Mouse (Mus musculus) cerebellum, adult 11 months (tissue): ENCODE measurements around the gene Gm1979.
"Not testable (repeated sequence)": the region's sequence is repeated elsewhere in the genome, so short reads cannot be mapped to it uniquely, and the experiment has no call there.

ENCODE experiments used
- DNase-seq: peaks from one replicate; pipeline ENCODE4 v3.0.0; 2022

Gm1979 gene

GRCm38 (mm10) chr5:26004698-26005097 is at the start of gene Gm1979:
Gene Gm1979, minus strand, starts transcription at chr5:26004798.
- not testable (repeated sequence) for DNase-seq

DNA sequence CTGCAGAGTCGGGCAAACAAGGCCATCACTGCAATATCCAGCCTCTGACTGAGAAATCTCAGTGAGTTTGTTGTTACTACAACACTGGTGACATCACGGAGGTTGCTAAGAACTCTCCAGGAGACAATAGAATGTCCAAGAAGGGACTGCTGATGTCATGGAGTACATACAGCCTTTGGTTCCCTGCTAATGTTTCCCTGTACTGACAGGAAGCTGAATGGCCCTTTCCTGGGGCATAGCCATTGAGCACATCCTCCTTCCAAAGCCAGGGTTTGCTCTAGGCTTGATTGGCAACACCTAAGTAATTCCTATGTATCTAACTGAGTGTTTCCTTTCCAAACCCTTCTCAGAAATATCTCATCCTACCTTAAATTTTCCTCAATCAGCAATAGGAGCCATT is 34.9 kb upstream of the Gm1979 start, which contains the start of gene Speer4a:
Gene Speer4a, minus strand, starts transcription at position 101 of the 400 bp plus-strand sequence.
- not testable (repeated sequence) for DNase-seq

DNA sequence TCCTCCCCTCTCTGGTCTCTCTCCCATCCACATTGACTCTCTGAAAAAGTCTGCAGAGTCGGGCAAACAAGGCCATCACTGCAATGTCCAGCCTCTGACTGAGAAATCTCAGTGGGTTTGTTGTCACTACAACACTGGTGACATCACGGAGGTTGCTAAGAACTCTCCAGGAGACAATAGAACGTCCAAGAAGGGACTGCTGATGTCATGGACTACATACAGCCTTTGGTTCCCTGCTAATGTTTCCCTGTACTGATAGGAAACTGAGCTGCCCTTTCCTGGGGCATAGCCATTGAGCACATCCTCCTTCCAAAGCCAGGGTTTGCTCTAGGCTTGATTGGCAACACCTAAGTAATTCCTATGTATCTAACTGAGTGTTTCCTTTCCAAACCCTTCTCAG is 18.2 kb upstream of the Gm1979 start, which contains the start of gene Gm5862:
Gene Gm5862, minus strand, starts transcription at position 101 of the 400 bp plus-strand sequence.
- not testable (repeated sequence) for DNase-seq

DNA sequence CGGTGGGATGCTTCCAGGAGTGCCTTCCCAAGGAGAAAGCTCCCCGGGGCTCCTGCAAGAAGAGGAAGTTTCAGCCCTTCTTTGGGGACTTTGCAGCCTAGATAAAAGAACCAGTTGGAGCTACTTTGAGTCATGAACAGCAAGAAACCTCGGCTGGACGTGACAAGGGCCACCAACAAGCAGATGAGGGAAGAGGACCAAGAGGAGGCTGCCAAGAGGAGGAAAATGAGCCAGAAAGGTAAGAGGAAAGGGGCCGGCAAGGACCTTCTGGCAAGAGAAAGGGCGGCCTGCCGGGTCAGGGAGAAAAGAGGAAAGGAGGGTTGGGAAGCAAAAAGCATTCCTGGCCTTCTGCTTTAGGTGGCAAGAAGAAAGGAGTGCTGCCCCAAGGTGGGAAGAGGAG is 3.1 kb upstream of the Gm1979 start:
- DNase-seq = not testable (repeated sequence)

DNA sequence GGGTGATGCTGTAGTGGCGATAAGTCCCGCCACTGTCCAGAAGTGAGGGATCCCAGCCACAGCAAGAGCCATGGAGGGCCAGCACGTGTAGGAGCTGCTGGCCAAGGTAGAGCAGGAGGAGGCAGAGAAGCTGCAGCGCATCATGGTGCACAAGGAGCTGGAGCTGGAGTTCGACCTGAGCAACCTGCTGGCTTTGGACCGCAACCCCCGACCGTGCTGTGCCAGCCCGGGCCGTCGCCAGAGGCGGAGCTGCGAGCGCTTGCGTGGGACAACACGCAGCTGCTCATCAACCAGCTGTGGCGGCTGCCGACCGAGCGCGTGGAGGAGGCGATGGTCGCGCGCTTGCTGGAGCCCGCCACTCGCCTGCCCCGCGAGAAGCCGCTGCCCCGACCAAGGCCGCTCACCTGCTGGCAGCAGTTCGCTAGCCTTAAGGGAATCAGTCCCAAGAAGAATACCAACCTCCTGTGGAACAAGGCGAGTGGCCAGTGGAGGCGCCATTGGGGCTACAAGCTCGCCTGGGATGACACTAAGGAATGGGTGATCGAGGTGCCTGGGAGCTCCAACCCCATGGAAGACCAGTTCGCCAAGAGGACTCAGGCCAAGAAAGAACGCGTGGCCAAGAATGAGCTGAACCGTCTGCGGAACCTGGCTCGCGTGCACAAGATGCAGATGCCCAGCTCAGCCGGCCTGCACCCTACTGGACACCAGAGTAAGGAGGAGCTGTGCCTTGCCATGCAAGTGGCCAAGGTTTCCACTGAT is 2.5 kb upstream of the Gm1979 start:
- DNase-seq = peak; percentile 12

DNA sequence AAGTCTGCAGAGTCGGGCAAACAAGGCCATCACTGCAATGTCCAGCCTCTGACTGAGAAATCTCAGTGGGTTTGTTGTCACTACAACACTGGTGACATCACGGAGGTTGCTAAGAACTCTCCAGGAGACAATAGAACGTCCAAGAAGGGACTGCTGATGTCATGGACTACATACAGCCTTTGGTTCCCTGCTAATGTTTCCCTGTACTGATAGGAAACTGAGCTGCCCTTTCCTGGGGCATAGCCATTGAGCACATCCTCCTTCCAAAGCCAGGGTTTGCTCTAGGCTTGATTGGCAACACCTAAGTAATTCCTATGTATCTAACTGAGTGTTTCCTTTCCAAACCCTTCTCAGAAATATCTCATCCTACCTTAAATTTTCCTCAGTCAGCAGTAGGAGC is 16.0 kb downstream of the Gm1979 start, which contains the start of gene Gm21698:
Gene Gm21698, minus strand, starts transcription at position 101 of the 400 bp plus-strand sequence.
- DNase-seq = not testable (repeated sequence)

- DNase-seq = not testable (repeated sequence)
Measured at GRCm38 (mm10) chr5:25972563-25972962, 32.0 kb downstream of the Gm1979 start, which contains the start of gene Gm21680. Gene Gm21680, minus strand, starts transcription at chr5:25972663.

DNA sequence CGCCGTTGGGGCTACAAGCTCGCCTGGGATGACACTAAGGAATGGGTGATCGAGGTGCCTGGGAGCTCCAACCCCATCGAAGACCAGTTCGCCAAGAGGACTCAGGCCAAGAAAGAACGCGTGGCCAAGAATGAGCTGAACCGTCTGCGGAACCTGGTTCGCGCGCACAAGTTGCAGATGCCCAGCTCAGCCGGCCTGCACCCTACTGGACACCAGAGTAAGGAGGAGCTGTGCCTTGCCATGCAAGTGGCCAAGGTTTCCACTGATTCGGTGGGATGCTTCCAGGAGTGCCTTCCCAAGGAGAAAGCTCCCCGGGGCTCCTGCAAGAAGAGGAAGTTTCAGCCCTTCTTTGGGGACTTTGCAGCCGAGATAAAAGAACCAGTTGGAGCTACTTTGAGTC is 47.5 kb downstream of the Gm1979 start:
- not testable (repeated sequence) for DNase-seq

- DNase-seq = not testable (repeated sequence)
Measured at GRCm38 (mm10) chr5:25956611-25957010, 48.0 kb downstream of the Gm1979 start.

DNA sequence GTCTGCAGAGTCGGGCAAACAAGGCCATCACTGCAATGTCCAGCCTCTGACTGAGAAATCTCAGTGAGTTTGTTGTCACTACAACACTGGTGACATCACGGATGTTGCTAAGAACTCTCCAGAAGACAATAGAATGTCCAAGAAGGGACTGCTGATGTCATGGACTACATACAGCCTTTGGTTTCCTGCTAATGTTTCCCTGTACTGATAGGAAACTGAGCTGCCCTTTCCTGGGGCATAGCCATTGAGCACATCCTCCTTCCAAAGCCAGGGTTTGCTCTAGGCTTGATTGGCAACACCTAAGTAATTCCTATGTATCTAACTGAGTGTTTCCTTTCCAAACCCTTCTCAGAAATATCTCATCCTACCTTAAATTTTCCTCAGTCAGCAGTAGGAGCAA is 50.3 kb downstream of the Gm1979 start, which contains the start of gene Gm21671:
Gene Gm21671, minus strand, starts transcription at position 101 of the 400 bp plus-strand sequence.
- not testable (repeated sequence) for DNase-seq
